8 mouse cellular contexts compared by ENCODE assay signal in the genomic region with DNA sequence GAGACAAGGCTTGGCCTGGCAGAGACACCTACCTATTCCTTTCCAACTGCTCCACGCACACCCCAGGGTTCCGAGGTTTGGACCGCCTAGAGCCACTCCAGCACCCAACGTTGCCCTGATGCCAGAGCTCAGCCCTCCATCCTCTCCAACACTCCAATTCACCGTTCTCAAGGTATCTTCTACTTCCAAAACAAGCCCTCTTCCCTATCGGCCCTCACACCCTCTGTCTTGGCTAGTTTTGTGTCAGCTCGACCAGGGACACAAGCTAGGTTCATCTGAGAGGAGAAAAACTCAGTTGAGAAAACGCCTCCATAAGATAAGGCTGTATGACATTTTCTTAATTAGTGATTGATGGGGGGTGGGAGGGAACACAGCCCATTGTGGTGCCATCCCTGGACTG. TPM values are rescaled to one million over a fixed set of nuclear protein-coding genes. Genes with fewer than 3 reads are reported as not detected.
A peak's percentile ranks its signal among the peaks of the same experiment; 100 is the strongest.
DNase-seq lines count a peak whose midpoint lies in the region; ATAC-seq and TF ChIP-seq lines count a peak whose summit lies in the region.

A gene (minus strand): TSS at position 101 of the 400 bp plus-strand sequence.

- no peak for ATAC-seq in embryonic facial prominence, embryonic 13.5 days (ENCODE audit: insufficient number of reproducible peaks, insufficient read depth, low FRiP score, low TSS enrichment, low read depth)
- no peak for ATAC-seq in heart, embryonic 16.5 days (replicated peaks; ENCODE audit: extremely low read depth, insufficient read depth, low FRiP score)
- peak; percentile 16; the same call in 1 of the 2 replicates for ATAC-seq in neural tube, embryonic 14.5 days (ENCODE audit: low read depth)

- H3K36me3 ChIP-seq in liver, adult 2 months (ENCODE audit: control insufficient read depth, insufficient read depth, low read length): no peaks in the 10 kb centered on the region
- peaks cover 24% of the 10 kb centered on the region for H3K36me3 ChIP-seq in embryonic facial prominence, embryonic 13.5 days
- peaks cover 9% of the 10 kb centered on the region; the same call in 1 of the 2 replicates for H3K36me3 ChIP-seq in heart, embryonic 16.5 days (ENCODE audit: control insufficient read depth, insufficient read depth)
- no peaks in the 10 kb centered on the region; the same call in 1 of the 2 replicates for H3K36me3 ChIP-seq in neural tube, embryonic 14.5 days (ENCODE audit: control insufficient read depth, insufficient read depth, low read length)

- intact Hi-C loops in left cerebral cortex, postnatal 4 days (cut with DNase I): no loop called here

- H3K27me3 ChIP-seq in liver, adult 2 months (ENCODE audit: control insufficient read depth, insufficient read depth, low read length): no peaks in the 10 kb centered on the region
- no peaks in the 10 kb centered on the region for H3K27me3 ChIP-seq in embryonic facial prominence, embryonic 13.5 days
- H3K27me3 ChIP-seq in heart, embryonic 16.5 days (ENCODE audit: control insufficient read depth, insufficient read depth, low read length): no peaks in the 10 kb centered on the region
- H3K27me3 ChIP-seq in neural tube, embryonic 14.5 days (ENCODE audit: control insufficient read depth, insufficient read depth, low read length): no peaks in the 10 kb centered on the region

- H3K27ac ChIP-seq in liver, adult 2 months (replicated peaks; ENCODE audit: insufficient read depth, low read depth, low read length): 0 out of 2 replicates have a peak within 1 kb of the TSS, but pooled peaks have one; percentile 7
- H3K27ac ChIP-seq in embryonic facial prominence, embryonic 13.5 days: peak within 1 kb of the TSS; percentile 78
- peak within 1 kb of the TSS; percentile 85 for H3K27ac ChIP-seq in heart, embryonic 16.5 days (ENCODE audit: low read length)
- H3K27ac ChIP-seq in neural tube, embryonic 14.5 days (ENCODE audit: low read depth, low read length): peak within 1 kb of the TSS; percentile 81

- peaks cover 10% of the 10 kb centered on the region for H3K4me1 ChIP-seq in liver, adult 2 months (ENCODE audit: control insufficient read depth, insufficient read depth, low read length)
- peaks cover 19% of the 10 kb centered on the region for H3K4me1 ChIP-seq in embryonic facial prominence, embryonic 13.5 days
- H3K4me1 ChIP-seq in heart, embryonic 16.5 days (ENCODE audit: control insufficient read depth, insufficient read depth, low read length): peaks cover 11% of the 10 kb centered on the region
- peaks cover 14% of the 10 kb centered on the region for H3K4me1 ChIP-seq in neural tube, embryonic 14.5 days (ENCODE audit: control insufficient read depth, insufficient read depth, low read length)

- H3K9ac ChIP-seq in liver, adult 2 months (ENCODE audit: low read depth, low read length): peak within 1 kb of the TSS; percentile 57
- H3K9ac ChIP-seq in embryonic facial prominence, embryonic 13.5 days: peak within 1 kb of the TSS; percentile 93
- H3K9ac ChIP-seq in heart, embryonic 16.5 days (ENCODE audit: low read length): peak within 1 kb of the TSS; percentile 96
- peak within 1 kb of the TSS; percentile 98 for H3K9ac ChIP-seq in neural tube, embryonic 14.5 days (replicated peaks; ENCODE audit: low read depth, low read length)

- TF ChIP-seq POLR2A in liver, adult 2 months (IDR thresholded peaks at IDR 0.05; ENCODE audit: extremely low read depth, insufficient read depth, low read length): no peak

- no peak for DNase-seq in liver, adult 2 months (ENCODE audit: extremely low read depth, low read depth, low spot score)
- DNase-seq in liver: no peak
- no peak for DNase-seq in left cerebral cortex, postnatal 4 days
- no peak for DNase-seq in urinary bladder, postnatal 36 days (ENCODE audit: low spot score in 2 of 2)
- DNase-seq in kidney, adult 11 months: no peak

- 89% methylated on average over 8 of the region's 8 CpGs for WGBS in liver, adult 2 months
- WGBS in embryonic facial prominence, embryonic 13.5 days: 74% methylated on average over 8 of the region's 8 CpGs
- WGBS in heart, embryonic 16.5 days: 60% methylated on average over 8 of the region's 8 CpGs
- 72% methylated on average over 8 of the region's 8 CpGs for WGBS in neural tube, embryonic 14.5 days

- H3K4me3 ChIP-seq in liver, adult 2 months (ENCODE audit: insufficient read depth, low read depth, low read length): peak within 1 kb of the TSS; percentile 60
- H3K4me3 ChIP-seq in embryonic facial prominence, embryonic 13.5 days: peak within 1 kb of the TSS; percentile 87
- peak within 1 kb of the TSS; percentile 77 for H3K4me3 ChIP-seq in heart, embryonic 16.5 days (ENCODE audit: low read length)
- H3K4me3 ChIP-seq in neural tube, embryonic 14.5 days (ENCODE audit: low read depth, low read length): peak within 1 kb of the TSS; percentile 83

- no peaks in the 10 kb centered on the region for H3K9me3 ChIP-seq in embryonic facial prominence, embryonic 13.5 days
- H3K9me3 ChIP-seq in heart, embryonic 16.5 days (replicated peaks; ENCODE audit: control insufficient read depth, low read length): no peaks in the 10 kb centered on the region
- H3K9me3 ChIP-seq in neural tube, embryonic 14.5 days (ENCODE audit: control insufficient read depth, low read length): no peaks in the 10 kb centered on the region

- peak within 1 kb of the TSS; percentile 92 for H3K4me2 ChIP-seq in embryonic facial prominence, embryonic 13.5 days
- peak within 1 kb of the TSS; percentile 80 for H3K4me2 ChIP-seq in heart, embryonic 16.5 days (ENCODE audit: low read depth, low read length)
- peak within 1 kb of the TSS; percentile 69 for H3K4me2 ChIP-seq in neural tube, embryonic 14.5 days (ENCODE audit: low read depth, low read length)

- no peaks in the 10 kb centered on the region; the same call in 1 of the 2 replicates for H3K79me2 ChIP-seq in liver, adult 2 months (ENCODE audit: control insufficient read depth, insufficient read depth, low read length)

- TF ChIP-seq CTCF in liver, adult 2 months (IDR thresholded peaks at IDR 0.05; ENCODE audit: low read depth, low read length): no peak

RNA-seq across cellular contexts. Expression of the gene that starts here (rescaled TPM):
- total RNA-seq in liver, adult 2 months (2014; rRNA removed): 2.7 and 5.0 TPM in 2 replicates
- polyA plus RNA-seq in liver, adult 2 months (2012; rRNA removed): 11.2 and 13.5 TPM in 2 replicates
- 8.5 TPM in 2 replicates for polyA plus RNA-seq in embryonic facial prominence, embryonic 13.5 days (2015; fragmentation: Nextera tagmentation; extraction: Ambion mirVana)
- 4.9 and 6.2 TPM in 2 replicates for polyA plus RNA-seq in heart, embryonic 16.5 days (2015; fragmentation: Nextera tagmentation; extraction: Ambion mirVana)
- 10 to 100 TPM; 44.1 to 51.1 TPM for total RNA-seq in left cerebral cortex, postnatal 4 days (2021)
- 5.3 and 6.5 TPM in 2 replicates for polyA plus RNA-seq in neural tube, embryonic 14.5 days (2014; fragmentation: Nextera tagmentation; extraction: Ambion mirVana)

Comparison
In these comparisons a context has a peak if more than half of its experiments do, and no peak if none do; other contexts are left out.
1. H3K27ac ChIP-seq: peak in every context shown above with its lines; median percentile 85 in heart, embryonic 16.5 days; 81 in neural tube, embryonic 14.5 days; 78 in embryonic facial prominence, embryonic 13.5 days; 7 in liver, adult 2 months.